Mouse (Mus musculus) induced T-regulatory cell, adult 2 months (primary cell): Measurements from ENCODE around the gene Elk3.

ENCODE experiments used
- DNase-seq: peaks from one replicate; pipeline ENCODE4 v3.0.0-alpha.2; 2012; ENCODE audit warnings: low read depth

Elk3 gene

GRCm38 (mm10) chr10:93267509-93267908, 43.4 kb downstream of the Elk3 start:
- DNase-seq, result no peak

DNA sequence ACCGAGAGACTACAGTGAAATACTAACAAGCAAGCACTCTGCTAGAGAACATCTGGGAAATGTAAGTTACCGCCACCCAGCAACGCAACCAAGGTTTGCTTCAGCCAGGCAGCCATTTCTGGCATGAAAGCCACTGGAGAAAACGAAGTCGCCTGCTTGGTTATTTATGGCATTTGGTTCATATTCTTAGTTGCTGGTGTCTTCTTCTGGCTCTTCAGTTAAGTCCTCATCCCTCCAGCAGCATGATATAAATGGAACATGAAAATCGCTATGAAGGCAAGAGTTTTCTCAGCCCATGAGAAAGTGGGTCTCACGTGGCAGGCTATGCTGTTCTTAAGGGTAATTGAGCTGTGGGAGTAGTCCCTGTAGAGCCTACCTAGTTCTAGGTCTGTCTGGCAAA, 44.4 kb downstream of the Elk3 start:
- no peak for DNase-seq

DNA sequence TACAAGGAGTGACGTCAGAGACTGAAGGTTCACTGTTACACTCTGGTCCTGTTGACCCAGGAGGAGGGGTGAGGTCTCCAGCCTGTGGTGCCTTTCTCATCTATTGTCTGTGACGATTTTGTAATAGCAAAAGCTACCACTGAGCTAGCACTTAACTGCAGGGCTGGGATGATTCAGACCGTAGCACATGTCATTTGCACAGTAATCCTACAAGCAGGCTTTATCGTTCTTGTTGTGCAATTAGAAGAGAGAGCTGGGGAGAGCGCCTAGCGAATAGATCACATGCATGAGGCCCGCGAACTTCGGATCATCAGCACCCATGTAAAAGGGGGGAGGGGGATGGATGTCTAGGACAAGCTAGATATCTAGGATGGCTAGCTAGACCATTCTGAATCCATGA, 45.1 kb downstream of the Elk3 start:
- no peak for DNase-seq

DNA sequence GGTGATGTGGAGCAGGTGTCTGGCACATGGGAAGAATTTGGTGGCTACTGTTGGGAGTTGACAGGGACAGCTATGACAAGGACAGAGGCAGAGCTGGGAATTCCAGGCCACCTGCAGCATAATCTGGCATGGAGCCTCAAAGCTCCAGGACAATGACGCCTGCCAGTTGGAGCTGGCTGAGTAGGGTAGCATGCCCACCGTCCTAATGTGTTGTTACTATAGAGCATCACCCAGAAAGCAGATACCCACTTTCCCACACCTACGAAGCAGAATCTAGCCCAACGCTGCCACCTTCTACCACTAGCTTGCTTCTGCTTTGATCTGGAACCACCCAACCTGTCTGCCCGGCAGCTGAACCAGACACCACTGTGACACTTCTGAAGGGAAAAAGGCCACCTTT, 46.9 kb downstream of the Elk3 start:
- DNase-seq, result no peak

GRCm38 (mm10) chr10:93263431-93263830, 47.5 kb downstream of the Elk3 start:
- DNase-seq, result no peak

GRCm38 (mm10) chr10:93261981-93262499, 48.9 kb downstream of the Elk3 start:
- DNase-seq, result peak; percentile 49

GRCm38 (mm10) chr10:93261132-93261980, 49.6 kb downstream of the Elk3 start:
- DNase-seq, result peak; percentile 44

GRCm38 (mm10) chr10:93259826-93260225, 51.1 kb downstream of the Elk3 start:
- DNase-seq, result no peak

DNA sequence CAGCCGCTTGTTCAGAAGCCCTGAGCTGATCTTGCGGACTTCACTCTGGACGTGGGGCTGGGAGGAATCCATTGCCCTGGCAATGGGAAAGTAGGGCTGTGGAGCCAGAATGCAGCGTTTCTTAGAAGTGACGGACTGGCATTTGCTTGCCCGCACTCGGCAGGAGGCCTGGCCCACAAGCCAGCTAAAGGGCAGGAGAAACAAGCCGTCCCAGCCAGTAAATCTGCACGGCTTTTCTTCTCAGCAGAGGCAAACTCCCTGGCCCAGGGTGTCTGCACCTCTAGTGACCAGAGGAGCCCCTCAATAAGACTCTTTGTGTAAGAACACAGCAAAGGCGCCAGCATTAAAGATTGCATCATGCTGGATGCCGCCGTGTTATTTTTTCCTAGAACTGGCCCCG, 55.6 kb downstream of the Elk3 start:
- DNase-seq, result no peak

DNA sequence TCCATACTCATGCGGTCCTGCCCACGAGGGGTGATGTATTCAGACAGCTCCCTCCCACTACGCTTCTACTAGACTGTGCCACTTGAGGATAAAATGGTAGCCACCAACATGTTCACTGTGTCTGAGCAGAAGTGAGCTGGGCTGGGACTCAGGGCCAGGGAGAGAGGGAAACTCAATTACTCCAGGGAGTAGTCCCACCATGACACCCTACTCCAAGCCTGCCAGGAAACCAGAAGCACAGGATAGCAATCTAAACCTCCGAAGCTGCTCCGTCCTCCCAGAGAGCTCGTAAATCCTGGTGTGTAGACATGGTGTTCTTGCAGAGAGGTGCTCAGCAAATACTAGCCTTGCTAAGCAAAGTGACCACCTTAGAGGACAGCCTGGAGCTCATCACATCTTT, 57.8 kb downstream of the Elk3 start:
- no peak for DNase-seq

DNA sequence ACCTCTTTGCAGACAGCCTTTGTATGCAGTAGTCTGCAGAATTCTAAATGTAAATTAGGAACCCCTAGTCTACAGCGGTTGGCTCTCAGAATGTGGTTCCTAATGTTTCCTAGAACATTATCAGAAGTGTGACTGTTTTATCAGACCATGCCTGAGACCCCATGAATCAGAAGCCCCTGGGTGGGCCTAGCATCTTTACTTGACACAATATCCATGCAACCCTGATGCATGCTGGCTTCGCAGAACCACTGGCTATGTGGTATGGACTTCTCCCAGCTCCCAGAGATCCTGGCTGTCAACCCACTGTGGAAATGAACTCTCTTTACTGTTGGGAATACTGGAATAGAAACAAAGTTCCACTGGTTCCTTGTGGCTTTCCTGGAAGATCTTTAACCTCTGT, 58.3 kb downstream of the Elk3 start:
- DNase-seq, result no peak

- DNase-seq, result no peak
Observed at GRCm38 (mm10) chr10:93251426-93251825, 59.5 kb downstream of the Elk3 start.

- DNase-seq, result no peak
Observed at GRCm38 (mm10) chr10:93250436-93251317, 60.3 kb downstream of the Elk3 start.

DNA sequence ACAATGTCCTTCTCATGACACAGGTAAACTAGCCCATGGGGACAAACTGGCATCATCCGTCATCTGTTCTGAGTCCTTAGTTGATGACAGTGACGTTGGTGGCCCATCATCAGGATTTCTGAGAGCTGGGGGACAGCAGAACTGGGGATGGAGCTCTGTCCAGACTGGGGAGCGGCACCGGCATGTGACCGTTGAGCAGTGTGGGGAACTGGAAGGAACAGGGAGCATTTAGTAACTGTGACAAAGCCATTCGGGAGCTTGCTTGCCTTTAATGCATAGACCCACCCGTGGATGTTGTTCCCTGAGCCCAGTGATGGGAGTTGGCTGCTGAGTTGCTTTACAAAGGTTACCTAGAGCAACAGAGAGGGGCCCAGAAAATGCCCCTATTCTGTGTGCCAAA, 61.0 kb downstream of the Elk3 start:
- no peak for DNase-seq

- DNase-seq, result no peak
Observed at GRCm38 (mm10) chr10:93248416-93248815, 62.5 kb downstream of the Elk3 start.

DNA sequence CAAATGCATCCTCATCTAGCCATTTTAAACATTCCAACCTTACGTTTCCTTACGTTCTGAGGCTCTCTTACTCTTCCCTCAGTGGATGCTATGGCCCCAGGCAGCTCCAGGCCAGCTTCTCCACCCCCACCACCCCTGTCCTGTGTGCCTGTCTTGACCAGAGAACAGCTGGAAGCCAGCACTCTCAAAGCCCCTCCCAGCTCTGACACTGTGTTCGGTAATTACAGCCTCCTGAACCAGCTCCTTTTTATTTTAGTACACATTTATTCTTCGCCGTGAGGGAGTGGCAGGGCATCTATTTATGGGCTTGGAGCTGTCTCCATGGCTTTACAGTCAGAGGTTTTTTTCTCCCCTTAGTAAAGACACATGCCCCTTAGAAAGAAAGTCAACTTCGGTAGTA, 63.0 kb downstream of the Elk3 start:
- DNase-seq, result no peak

GRCm38 (mm10) chr10:93247422-93247821, 63.5 kb downstream of the Elk3 start:
- no peak for DNase-seq

- DNase-seq, result no peak
Observed at GRCm38 (mm10) chr10:93246185-93246920, 64.6 kb downstream of the Elk3 start.

DNA sequence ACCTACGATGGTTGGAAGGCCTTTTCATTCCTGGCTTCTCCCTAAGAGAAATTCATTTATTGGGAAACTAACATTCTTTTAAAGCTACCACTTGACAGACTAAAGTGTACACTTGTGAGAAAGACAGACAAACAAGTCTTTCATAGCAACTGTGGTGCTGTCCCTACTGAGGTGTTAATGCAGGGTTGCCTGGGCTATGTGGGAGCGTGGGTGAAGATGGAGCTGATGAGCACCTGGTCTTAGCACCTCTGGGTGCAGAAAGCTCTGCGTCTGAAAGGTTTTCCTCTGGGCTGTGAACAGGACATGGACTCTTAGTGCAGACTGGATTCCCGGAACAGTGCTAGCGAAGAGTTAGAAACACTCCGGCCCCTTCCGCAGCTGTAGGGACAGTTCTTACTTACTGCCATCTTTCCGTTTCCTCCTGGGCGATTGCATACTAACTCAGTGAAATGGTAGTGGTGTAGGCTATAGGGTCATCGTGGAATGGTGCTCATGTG, 66.7 kb downstream of the Elk3 start:
- DNase-seq, result peak; percentile 60

DNA sequence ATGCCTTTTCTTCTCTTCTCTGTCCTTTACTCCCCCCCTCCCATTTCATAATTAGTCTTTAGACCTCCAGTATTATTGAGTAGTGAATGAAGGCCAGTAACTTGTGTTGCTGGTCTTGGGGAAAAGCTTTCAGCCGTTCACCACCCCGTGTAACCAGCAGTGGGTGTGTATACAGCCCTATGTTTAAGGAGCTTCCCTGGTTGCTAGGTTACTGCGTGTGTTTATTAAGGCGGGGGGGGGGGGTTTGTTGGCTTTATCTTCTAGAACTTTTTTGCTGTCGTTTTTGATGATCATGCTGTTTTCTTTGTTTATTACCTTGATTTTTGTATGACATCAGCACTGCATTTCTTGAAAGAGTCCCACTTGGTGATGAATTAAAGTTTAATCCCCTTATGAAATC, 68.1 kb downstream of the Elk3 start:
- DNase-seq, result peak; percentile 76

DNA sequence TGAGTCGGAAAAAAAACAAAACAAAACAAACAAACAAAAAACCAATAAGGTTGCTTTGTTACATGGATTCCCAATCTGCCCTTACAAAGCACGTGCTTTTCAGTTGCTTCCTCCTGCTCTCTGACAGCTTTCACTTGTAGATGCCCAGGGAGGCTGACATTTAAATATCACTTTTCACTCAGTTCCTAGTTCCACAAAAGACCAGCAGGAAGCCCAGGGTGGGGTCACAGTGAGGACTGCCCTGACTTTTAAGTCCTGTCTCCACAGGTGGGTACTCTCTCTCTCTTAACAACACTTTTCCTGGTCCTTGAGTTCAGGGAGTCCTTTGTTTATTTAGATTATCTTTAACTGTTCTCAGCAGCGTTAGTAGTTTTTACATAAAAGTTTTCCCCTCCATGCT, 68.7 kb downstream of the Elk3 start:
- peak; percentile 47 for DNase-seq

DNA sequence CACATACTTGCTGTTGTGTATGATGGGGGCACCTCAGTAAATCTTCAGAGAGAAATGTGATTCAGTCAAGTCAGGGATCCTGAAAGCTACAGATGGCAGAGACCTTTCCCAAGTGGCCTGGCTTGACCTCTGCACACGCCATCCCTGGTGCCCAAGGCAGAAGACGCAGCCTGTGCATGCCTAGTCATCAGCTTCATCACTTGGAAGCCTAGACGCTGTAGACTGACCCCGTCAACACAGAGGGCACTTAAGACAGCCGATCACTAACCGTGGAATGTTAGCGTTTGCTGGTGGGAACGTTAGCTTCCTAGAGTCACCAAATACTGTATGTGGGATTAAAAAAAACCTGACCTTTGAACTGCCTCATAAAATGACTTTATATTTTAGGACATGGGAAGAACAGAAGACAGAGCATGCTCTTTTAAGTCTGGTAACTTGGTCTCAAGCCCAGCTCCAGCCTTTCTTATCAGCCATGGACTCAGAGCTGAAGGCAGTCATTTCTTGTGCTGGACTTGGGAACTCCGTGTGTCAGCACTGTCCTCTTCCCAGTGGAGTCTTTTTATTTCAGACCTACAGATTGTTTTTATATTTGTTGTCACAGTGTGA, 71.6 kb downstream of the Elk3 start:
- DNase-seq, result no peak
